Mouse (Mus musculus): ENCODE data around the gene Defa26. TPM values are rescaled to one million over a fixed set of nuclear protein-coding genes. Genes with fewer than 3 reads are reported as not detected.
"Not testable (repeated sequence)": the region's sequence is repeated elsewhere in the genome, so short reads cannot be mapped to it uniquely, and the experiment has no call there.

The Defa26 gene
- polyA plus RNA-seq (2015; fragmentation: Nextera tagmentation; extraction: Ambion mirVana), result 0.76 and 0.99 TPM in 2 replicates

DNA sequence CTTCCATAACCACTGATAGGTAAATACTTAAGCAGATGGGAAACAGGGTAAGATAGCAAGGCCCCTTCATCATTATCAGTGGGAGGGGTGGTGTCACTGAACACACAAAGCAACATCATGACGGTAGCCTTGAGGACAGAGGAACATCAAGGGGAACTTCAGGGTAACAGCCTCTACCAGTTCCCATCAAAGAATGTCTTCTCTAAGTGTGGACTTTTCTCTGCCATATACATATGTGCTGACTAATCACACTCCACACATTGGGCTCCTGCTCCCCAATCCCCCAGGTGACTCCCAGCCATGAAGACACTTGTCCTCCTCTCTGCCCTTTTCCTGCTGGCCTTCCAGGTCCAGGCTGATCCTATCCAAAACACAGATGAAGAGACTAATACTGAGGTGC is at the start of gene Defa26:
Gene Defa26, plus strand, starts transcription at position 301 of the 400 bp plus-strand sequence.
- not testable (repeated sequence) for H3K9ac ChIP-seq (ENCODE audit: low read depth, low read length); ATAC-seq; H3K27ac ChIP-seq (ENCODE audit: low read depth, low read length); H3K9me3 ChIP-seq (ENCODE audit: control insufficient read depth); H3K27me3 ChIP-seq (replicated peaks; ENCODE audit: control insufficient read depth, insufficient read depth, low read length); H3K36me3 ChIP-seq (ENCODE audit: control insufficient read depth, insufficient read depth); H3K4me2 ChIP-seq (replicated peaks; ENCODE audit: low read depth); H3K4me3 ChIP-seq (ENCODE audit: low read depth, low read length); H3K4me1 ChIP-seq (replicated peaks; ENCODE audit: control insufficient read depth, insufficient read depth, low read length)
- WGBS, result no CpG with 5 or more reads among the region's 1 CpGs

DNA sequence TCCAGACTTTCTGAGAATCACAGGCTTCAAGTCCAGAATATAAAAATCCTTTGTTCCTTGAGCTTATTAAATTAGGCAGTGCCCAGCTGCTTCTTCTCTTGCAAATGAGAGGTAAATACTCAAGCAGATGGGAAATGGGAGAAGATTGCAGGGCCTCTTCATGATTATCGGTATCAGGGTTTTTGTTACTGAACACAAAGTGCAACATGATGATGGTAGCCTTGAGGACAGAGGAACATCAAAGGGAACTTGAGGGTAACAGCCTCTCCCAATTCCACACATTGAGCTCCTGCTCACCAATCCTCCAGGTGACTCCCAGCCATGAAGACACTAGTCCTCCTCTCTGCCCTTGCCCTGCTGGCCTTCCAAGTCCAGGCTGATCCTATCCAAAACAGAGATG is 35.3 kb upstream of the Defa26 start, which contains the start of gene Defa28:
Gene Defa28, plus strand, starts transcription at position 301 of the 400 bp plus-strand sequence.
- not testable (repeated sequence) for ATAC-seq; H3K27me3 ChIP-seq (replicated peaks; ENCODE audit: control insufficient read depth, insufficient read depth, low read length); H3K9me3 ChIP-seq (ENCODE audit: control insufficient read depth); H3K4me2 ChIP-seq (replicated peaks; ENCODE audit: low read depth); H3K4me3 ChIP-seq (ENCODE audit: low read depth, low read length); H3K9ac ChIP-seq (ENCODE audit: low read depth, low read length); H3K36me3 ChIP-seq (ENCODE audit: control insufficient read depth, insufficient read depth); H3K4me1 ChIP-seq (replicated peaks; ENCODE audit: control insufficient read depth, insufficient read depth, low read length); H3K27ac ChIP-seq (ENCODE audit: low read depth, low read length)
- no CpG with 5 or more reads among the region's 1 CpGs for WGBS

DNA sequence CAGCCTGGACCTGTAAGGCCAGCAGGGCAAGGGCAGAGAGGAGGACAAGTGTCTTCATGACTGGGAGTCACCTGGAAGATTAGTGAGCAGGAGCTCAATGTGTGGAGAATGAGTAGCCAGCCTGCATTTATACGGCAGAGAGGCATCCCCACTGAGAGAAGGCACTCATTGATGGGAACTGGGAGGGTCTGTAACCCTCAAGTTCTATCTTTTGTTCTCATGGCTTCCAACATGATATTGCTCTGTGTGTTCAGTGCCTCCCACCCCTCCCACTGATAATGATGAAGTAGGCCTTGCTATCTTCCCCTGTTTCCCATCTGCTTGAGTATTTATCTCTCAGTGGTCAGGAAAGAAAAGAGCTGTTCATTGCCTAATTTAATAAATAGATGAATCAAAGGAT is 23.6 kb upstream of the Defa26 start, which contains the start of gene Gm7861:
Gene Gm7861, minus strand, starts transcription at position 101 of the 400 bp plus-strand sequence.
- H3K4me3 ChIP-seq (ENCODE audit: low read depth, low read length); H3K9ac ChIP-seq (ENCODE audit: low read depth, low read length); H3K27me3 ChIP-seq (replicated peaks; ENCODE audit: control insufficient read depth, insufficient read depth, low read length); H3K4me1 ChIP-seq (replicated peaks; ENCODE audit: control insufficient read depth, insufficient read depth, low read length); H3K27ac ChIP-seq (ENCODE audit: low read depth, low read length); H3K9me3 ChIP-seq (ENCODE audit: control insufficient read depth); H3K36me3 ChIP-seq (ENCODE audit: control insufficient read depth, insufficient read depth); H3K4me2 ChIP-seq (replicated peaks; ENCODE audit: low read depth); ATAC-seq: not testable (repeated sequence)
- no CpG with 5 or more reads among the region's 1 CpGs for WGBS

DNA sequence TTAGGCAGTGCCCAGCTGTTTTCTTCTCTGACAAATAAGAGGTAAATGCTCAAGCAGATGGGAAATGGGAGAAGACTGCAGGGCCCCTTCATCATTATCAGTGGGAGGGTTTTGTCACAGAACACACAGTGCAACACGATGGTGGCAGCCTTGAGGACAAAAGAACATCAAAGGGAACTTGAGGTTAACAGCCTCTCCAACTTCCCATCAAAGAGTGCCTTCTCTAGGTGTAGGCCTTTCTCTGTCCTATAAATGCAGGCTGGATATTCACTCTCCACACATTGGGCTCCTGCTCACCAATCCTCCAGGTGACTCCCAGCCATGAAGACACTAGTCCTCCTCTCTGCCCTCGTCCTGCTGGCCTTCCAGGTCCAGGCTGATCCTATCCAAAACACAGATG is 37.5 kb downstream of the Defa26 start, which contains the start of gene Defa17:
Gene Defa17, plus strand, starts transcription at position 301 of the 400 bp plus-strand sequence.
- H3K27me3 ChIP-seq (replicated peaks; ENCODE audit: control insufficient read depth, insufficient read depth, low read length); H3K4me3 ChIP-seq (ENCODE audit: low read depth, low read length); H3K4me1 ChIP-seq (replicated peaks; ENCODE audit: control insufficient read depth, insufficient read depth, low read length); H3K9ac ChIP-seq (ENCODE audit: low read depth, low read length); H3K36me3 ChIP-seq (ENCODE audit: control insufficient read depth, insufficient read depth); H3K27ac ChIP-seq (ENCODE audit: low read depth, low read length); ATAC-seq; H3K4me2 ChIP-seq (replicated peaks; ENCODE audit: low read depth); H3K9me3 ChIP-seq (ENCODE audit: control insufficient read depth): not testable (repeated sequence)
- WGBS, result no CpG with 5 or more reads among the region's 2 CpGs

DNA sequence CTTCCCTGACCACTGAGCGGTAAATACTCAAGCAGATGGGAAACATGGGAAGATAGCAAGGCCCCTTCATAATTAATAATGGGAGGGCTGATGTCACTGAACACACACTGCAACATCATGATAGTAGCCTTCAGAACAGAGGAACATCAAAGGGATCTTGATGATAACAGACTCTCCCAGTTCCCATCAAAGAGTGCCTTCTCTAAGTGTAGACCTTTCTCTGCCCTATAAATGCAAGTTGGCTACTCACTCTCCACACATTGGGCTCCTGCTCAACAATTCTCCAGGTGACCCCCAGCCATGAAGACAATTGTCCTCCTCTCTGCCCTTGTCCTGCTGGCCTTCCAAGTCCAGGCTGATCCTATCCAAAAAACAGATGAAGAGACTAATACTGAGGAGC is 47.5 kb downstream of the Defa26 start, which contains the start of gene Defa34:
Gene Defa34, plus strand, starts transcription at position 301 of the 400 bp plus-strand sequence.
- WGBS, result 83% methylated on average over 1 of the region's 1 CpGs
- not testable (repeated sequence) for H3K27ac ChIP-seq (ENCODE audit: low read depth, low read length); H3K4me2 ChIP-seq (replicated peaks; ENCODE audit: low read depth); H3K4me1 ChIP-seq (replicated peaks; ENCODE audit: control insufficient read depth, insufficient read depth, low read length); H3K9ac ChIP-seq (ENCODE audit: low read depth, low read length); H3K9me3 ChIP-seq (ENCODE audit: control insufficient read depth); H3K36me3 ChIP-seq (ENCODE audit: control insufficient read depth, insufficient read depth); H3K4me3 ChIP-seq (ENCODE audit: low read depth, low read length); H3K27me3 ChIP-seq (replicated peaks; ENCODE audit: control insufficient read depth, insufficient read depth, low read length); ATAC-seq

Other genes with a start within 250 kb of the Defa26 start
- gene Defa2, start 239.7 kb upstream of the Defa26 start, polyA plus RNA-seq (2015; fragmentation: Nextera tagmentation; extraction: Ambion mirVana), result 0.35 TPM in 1 of 2 replicates, not detected in the other
- not detected in 2 replicates for gene Defa33, start 226.4 kb upstream of the Defa26 start, polyA plus RNA-seq (2015; fragmentation: Nextera tagmentation; extraction: Ambion mirVana)
- 2.9 TPM in 1 of 2 replicates, not detected in the other for gene Defa36, start 190.8 kb upstream of the Defa26 start, polyA plus RNA-seq (2015; fragmentation: Nextera tagmentation; extraction: Ambion mirVana)
- 2.2 and 2.3 TPM in 2 replicates for gene Gm7849, start 161.6 kb upstream of the Defa26 start, polyA plus RNA-seq (2015; fragmentation: Nextera tagmentation; extraction: Ambion mirVana)
- gene Defa20, start 108.9 kb upstream of the Defa26 start, polyA plus RNA-seq (2015; fragmentation: Nextera tagmentation; extraction: Ambion mirVana), result 1.1 and 1.4 TPM in 2 replicates
- gene Defa32, start 89.2 kb upstream of the Defa26 start, polyA plus RNA-seq (2015; fragmentation: Nextera tagmentation; extraction: Ambion mirVana), result not detected in 2 replicates
- gene Defa37, start 52.8 kb upstream of the Defa26 start, polyA plus RNA-seq (2015; fragmentation: Nextera tagmentation; extraction: Ambion mirVana), result 2.1 TPM in 1 of 2 replicates, not detected in the other
- not detected in 2 replicates for gene Defa28, start 35.2 kb upstream of the Defa26 start, polyA plus RNA-seq (2015; fragmentation: Nextera tagmentation; extraction: Ambion mirVana)
- 1.6 and 2.7 TPM in 2 replicates for gene Gm7861, start 23.7 kb upstream of the Defa26 start, polyA plus RNA-seq (2015; fragmentation: Nextera tagmentation; extraction: Ambion mirVana)
- 298 and 318 TPM in 2 replicates for gene Defa17, start 37.6 kb downstream of the Defa26 start, polyA plus RNA-seq (2015; fragmentation: Nextera tagmentation; extraction: Ambion mirVana)
- not detected in 2 replicates for gene Defa34, start 47.6 kb downstream of the Defa26 start, polyA plus RNA-seq (2015; fragmentation: Nextera tagmentation; extraction: Ambion mirVana)
- 0.69 and 1.0 TPM in 2 replicates for gene AY761184, start 85.5 kb downstream of the Defa26 start, polyA plus RNA-seq (2015; fragmentation: Nextera tagmentation; extraction: Ambion mirVana)
- 749 and 750 TPM in 2 replicates for gene Defa24, start 116.3 kb downstream of the Defa26 start, polyA plus RNA-seq (2015; fragmentation: Nextera tagmentation; extraction: Ambion mirVana)
- not detected in 2 replicates for gene Defb50, start 205.4 kb downstream of the Defa26 start, polyA plus RNA-seq (2015; fragmentation: Nextera tagmentation; extraction: Ambion mirVana)
- not detected in 2 replicates for gene Defb2, start 221.7 kb downstream of the Defa26 start, polyA plus RNA-seq (2015; fragmentation: Nextera tagmentation; extraction: Ambion mirVana)
- gene Defb10, start 240.7 kb downstream of the Defa26 start, polyA plus RNA-seq (2015; fragmentation: Nextera tagmentation; extraction: Ambion mirVana), result not detected in 2 replicates

Measured in intestine, postnatal 0 days (tissue).